Mouse (Mus musculus) heart, embryonic 12.5 days (tissue): ENCODE results near the gene Tiam1. TPM values are rescaled to one million over a fixed set of nuclear protein-coding genes. Genes with fewer than 3 reads are reported as not detected.

ENCODE experiments used
- ATAC-seq: fragments of 200-750 bp; cut with Nextera tagmentation; 2 replicates; pipeline ENCODE4 v1.8.0; 2017; ENCODE audit warnings: moderate TSS enrichment, moderate library complexity; ENCODE audit not compliant: insufficient number of reproducible peaks, low FRiP score
- H3K27ac ChIP-seq: fragments of 300-500 bp; sonication (generic); 2 replicates; pipeline ENCODE4 v1.5.1; 2016; ENCODE audit warnings: mild to moderate bottlenecking, moderate library complexity; ENCODE audit not compliant: poor library complexity, severe bottlenecking
- H3K27me3 ChIP-seq: fragments of 300-500 bp; sonication (generic); replicated peaks from 2 replicates; pipeline ENCODE4 v1.6.1; 2016; ENCODE audit warnings: mild to moderate bottlenecking, moderate library complexity
- H3K36me3 ChIP-seq: fragments of 300-500 bp; sonication (generic); 2 replicates; pipeline ENCODE4 v1.6.1; 2016; ENCODE audit warnings: mild to moderate bottlenecking, moderate library complexity
- H3K4me1 ChIP-seq: fragments of 300-500 bp; sonication (generic); replicated peaks from 2 replicates; pipeline ENCODE4 v1.6.1; 2016; ENCODE audit warnings: mild to moderate bottlenecking
- H3K4me2 ChIP-seq: fragments of 300-500 bp; sonication (generic); 2 replicates; pipeline ENCODE4 v1.6.1; 2016; ENCODE audit warnings: mild to moderate bottlenecking, moderate library complexity
- H3K4me3 ChIP-seq: fragments of 300-500 bp; sonication (generic); 2 replicates; pipeline ENCODE4 v1.5.1; 2016; ENCODE audit warnings: mild to moderate bottlenecking
- H3K9ac ChIP-seq: fragments of 300-500 bp; sonication (generic); 2 replicates; pipeline ENCODE4 v1.6.1; 2016; ENCODE audit warnings: mild to moderate bottlenecking, moderate library complexity
- H3K9me3 ChIP-seq: fragments of 300-500 bp; sonication (generic); replicated peaks from 2 replicates; pipeline ENCODE4 v1.6.1; 2016; ENCODE audit warnings: mild to moderate bottlenecking, moderate library complexity
- WGBS: fragments of 180-500 bp; shearing (Covaris S2); methylation state at CpG from one replicate; pipeline ENCODE4 v1.1.7; 2016; 5-methylcytosine and 5-hydroxymethylcytosine counted together
- polyA plus RNA-seq: library from polyadenylated mRNA; unstranded; fragments of >200 nt; fragmentation: Nextera tagmentation; extraction: Ambion mirVana; gene quantifications from 2 replicates; pipeline ENCODE4 v1.2.1, GENCODE M21; 2016

Gene Tiam1
- polyA plus RNA-seq, 1 experiment from 2014 or later, result 16.9 TPM

GRCm38 (mm10) chr16:89973814-89974712 is 169.5 kb downstream of the Tiam1 start:
- no peak overlapping the region for H3K4me3 ChIP-seq
- peaks cover 4% of the 10 kb centered on the region; the same call in 1 of the 2 replicates for H3K4me1 ChIP-seq
- 83% methylated on average over 16 of the region's 16 CpGs for WGBS
- ATAC-seq, result no peak
- no peak overlapping the region for H3K9ac ChIP-seq
- no peak overlapping the region for H3K4me2 ChIP-seq
- H3K27ac ChIP-seq, result no peak overlapping the region
- no peaks in the 10 kb centered on the region for H3K36me3 ChIP-seq
- no peaks in the 10 kb centered on the region for H3K27me3 ChIP-seq
- H3K9me3 ChIP-seq, result no peaks in the 10 kb centered on the region

GRCm38 (mm10) chr16:89972854-89973487 is 170.6 kb downstream of the Tiam1 start:
- Histone ChIP-seq H3K27me3 (no peaks in the 10 kb centered on the region), H3K4me1 (peaks cover 4% of the 10 kb centered on the region; the same call in 1 of the 2 replicates), H3K4me3 (no peak overlapping the region), H3K4me2 (no peak overlapping the region), H3K36me3 (no peaks in the 10 kb centered on the region), H3K27ac (no peak overlapping the region), H3K9ac (no peak overlapping the region), H3K9me3 (no peaks in the 10 kb centered on the region)
- WGBS, result 88% methylated on average over 15 of the region's 15 CpGs
- no peak for ATAC-seq

GRCm38 (mm10) chr16:89972018-89972417 is 171.6 kb downstream of the Tiam1 start:
- Histone ChIP-seq H3K4me1 (peaks cover 4% of the 10 kb centered on the region; the same call in 1 of the 2 replicates), H3K4me2 (no peak overlapping the region), H3K4me3 (no peak overlapping the region), H3K36me3 (no peaks in the 10 kb centered on the region), H3K9ac (no peak overlapping the region), H3K27ac (no peak overlapping the region), H3K9me3 (no peaks in the 10 kb centered on the region), H3K27me3 (no peaks in the 10 kb centered on the region)
- 80% methylated on average over 6 of the region's 6 CpGs for WGBS
- no peak for ATAC-seq

- no peak overlapping the region for H3K27ac ChIP-seq
- peaks cover 14% of the 10 kb centered on the region for H3K9me3 ChIP-seq
- no peak overlapping the region for H3K9ac ChIP-seq
- no peak overlapping the region for H3K4me3 ChIP-seq
- ATAC-seq, result no peak
- H3K4me1 ChIP-seq, result no peaks in the 10 kb centered on the region
- no peaks in the 10 kb centered on the region for H3K27me3 ChIP-seq
- H3K36me3 ChIP-seq, result no peaks in the 10 kb centered on the region
- no peak overlapping the region for H3K4me2 ChIP-seq
- WGBS, result 80% methylated on average over 6 of the region's 6 CpGs
These were observed 175.5 kb downstream of the Tiam1 start for GRCm38 (mm10) chr16:89968058-89968457.

DNA sequence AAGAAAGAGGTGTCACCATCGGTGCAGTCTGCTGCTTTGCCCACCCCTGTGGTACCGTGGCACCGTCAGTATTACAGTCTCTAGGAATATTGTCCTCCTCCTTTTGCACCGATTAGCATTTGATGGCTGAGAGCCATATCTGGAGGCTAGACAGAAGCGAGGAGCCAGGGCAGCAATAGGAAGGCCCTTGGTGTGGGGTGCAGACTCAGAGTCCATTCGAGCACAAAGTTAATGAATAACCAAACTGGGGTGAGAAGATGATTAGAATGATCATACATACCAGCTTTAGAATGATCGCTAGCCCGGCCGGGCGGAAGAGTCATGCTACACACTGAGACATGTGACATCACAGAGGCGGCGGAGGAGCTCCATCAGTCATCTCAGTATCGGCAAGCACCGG is 180.7 kb downstream of the Tiam1 start:
- no peak for ATAC-seq
- no peaks in the 10 kb centered on the region; the same call in 1 of the 2 replicates for H3K27me3 ChIP-seq
- H3K9me3 ChIP-seq, result peaks cover 14% of the 10 kb centered on the region
- H3K27ac ChIP-seq, result no peak overlapping the region
- H3K9ac ChIP-seq, result no peak overlapping the region
- H3K4me3 ChIP-seq, result no peak overlapping the region
- WGBS, result 93% methylated on average over 14 of the region's 14 CpGs
- H3K4me1 ChIP-seq, result peaks cover 19% of the 10 kb centered on the region
- no peaks in the 10 kb centered on the region for H3K36me3 ChIP-seq
- no peak overlapping the region for H3K4me2 ChIP-seq

GRCm38 (mm10) chr16:89960904-89961303 is 182.7 kb downstream of the Tiam1 start:
- peak overlapping the region; percentile 93 for H3K4me2 ChIP-seq

GRCm38 (mm10) chr16:89960186-89960878 is 183.2 kb downstream of the Tiam1 start:
- ATAC-seq, result 0 out of 2 replicates have a peak, but pooled peaks have one; percentile 68
- WGBS, result under 1% methylated on average over 27 of the region's 33 CpGs
- no peaks in the 10 kb centered on the region; the same call in 1 of the 2 replicates for H3K27me3 ChIP-seq
- H3K9me3 ChIP-seq, result peaks cover 8% of the 10 kb centered on the region; the same call in 1 of the 2 replicates
- H3K4me2 ChIP-seq, result peak overlapping the region; percentile 93
- peaks cover 19% of the 10 kb centered on the region for H3K4me1 ChIP-seq
- peak overlapping the region; percentile 55 for H3K4me3 ChIP-seq
- H3K36me3 ChIP-seq, result no peaks in the 10 kb centered on the region
- H3K27ac ChIP-seq, result 0 out of 2 replicates have a peak overlapping the region, but pooled peaks have one; percentile 25
- peak overlapping the region; percentile 59 for H3K9ac ChIP-seq

More at GRCm38 (mm10) chr16:89960904-89961303, 182.7 kb downstream of the Tiam1 start:
- Histone ChIP-seq H3K4me3 (peak overlapping the region; percentile 55), H3K27ac (no peak overlapping the region), H3K27me3 (no peaks in the 10 kb centered on the region; the same call in 1 of the 2 replicates), H3K36me3 (no peaks in the 10 kb centered on the region), H3K4me1 (peaks cover 19% of the 10 kb centered on the region), H3K9ac (peak overlapping the region; percentile 59), H3K9me3 (peaks cover 13% of the 10 kb centered on the region)
- ATAC-seq, result no peak
- WGBS, result 24% methylated on average over 7 of the region's 8 CpGs

- Histone ChIP-seq H3K4me3 (no peak overlapping the region), H3K9me3 (no peaks in the 10 kb centered on the region), H3K27me3 (no peaks in the 10 kb centered on the region; the same call in 1 of the 2 replicates), H3K4me1 (peaks cover 19% of the 10 kb centered on the region), H3K4me2 (peak overlapping the region; percentile 51; the same call in 1 of the 2 replicates), H3K9ac (no peak overlapping the region), H3K27ac (no peak overlapping the region), H3K36me3 (no peaks in the 10 kb centered on the region)
- no peak for ATAC-seq
- WGBS, result 34% methylated on average over 12 of the region's 12 CpGs
These were observed 184.6 kb downstream of the Tiam1 start for GRCm38 (mm10) chr16:89958982-89959381.

DNA sequence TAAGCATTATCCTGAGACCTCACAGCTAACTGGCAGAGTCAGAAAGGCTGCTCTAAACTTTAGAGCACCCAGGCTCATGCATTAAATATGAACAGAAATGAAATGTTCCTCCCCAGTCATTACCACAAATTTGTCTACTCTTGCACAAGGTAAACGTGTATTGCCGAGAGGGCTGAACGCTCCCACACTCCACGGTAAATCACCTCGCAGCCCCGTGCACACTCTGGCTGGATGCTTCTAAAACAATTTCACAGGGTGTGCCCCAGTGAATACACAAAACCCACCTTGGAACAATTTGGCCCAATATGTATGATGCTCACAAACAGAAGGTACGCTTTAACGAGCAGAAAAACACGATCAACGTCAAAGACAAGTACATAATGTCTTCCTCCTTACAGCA is 185.5 kb downstream of the Tiam1 start:
- Histone ChIP-seq H3K36me3 (no peaks in the 10 kb centered on the region), H3K9me3 (no peaks in the 10 kb centered on the region), H3K4me1 (peaks cover 19% of the 10 kb centered on the region), H3K4me2 (no peak overlapping the region), H3K27me3 (no peaks in the 10 kb centered on the region; the same call in 1 of the 2 replicates), H3K4me3 (no peak overlapping the region), H3K9ac (no peak overlapping the region), H3K27ac (no peak overlapping the region)
- ATAC-seq, result no peak
- 84% methylated on average over 10 of the region's 10 CpGs for WGBS

GRCm38 (mm10) chr16:89954525-89954924 is 189.0 kb downstream of the Tiam1 start:
- H3K27ac ChIP-seq, result no peak overlapping the region

More at GRCm38 (mm10) chr16:89954525-89954924, 189.0 kb downstream of the Tiam1 start:
- Histone ChIP-seq H3K27me3 (no peaks in the 10 kb centered on the region; the same call in 1 of the 2 replicates), H3K4me3 (no peak overlapping the region), H3K4me2 (no peak overlapping the region), H3K36me3 (no peaks in the 10 kb centered on the region), H3K9me3 (no peaks in the 10 kb centered on the region), H3K4me1 (peaks cover 17% of the 10 kb centered on the region), H3K9ac (no peak overlapping the region)
- ATAC-seq, result no peak
- 72% methylated on average over 8 of the region's 8 CpGs for WGBS
